Mouse (Mus musculus): ENCODE measurements at regions not wholly inside any gene's neighbourhood (a gene's known extent, or its start where the extent isn't known, plus 50 kb on each side); places are given as distances from the start of the nearest gene placed in this dataset.

- no peak for TF ChIP-seq USF1 (IDR thresholded peaks at IDR 0.05; ENCODE audit: low read depth)
- no peak for TF ChIP-seq MAX (IDR thresholded peaks at IDR 0.05; ENCODE audit: low read depth)
- no peak for TF ChIP-seq E2F4 (IDR thresholded peaks at IDR 0.05; ENCODE audit: insufficient read depth)
- TF ChIP-seq MYOG (IDR thresholded peaks at IDR 0.05; ENCODE audit: control insufficient read depth in 1 of 3, insufficient read depth in 1 of 3, insufficient read length in 2 of 3, low read depth in 2 of 3): no peak
- TF ChIP-seq POLR2AphosphoS2 (IDR thresholded peaks at IDR 0.05; ENCODE audit: insufficient read length, low read depth): no peak
- TF ChIP-seq SRF (IDR thresholded peaks at IDR 0.05; ENCODE audit: control insufficient read depth, insufficient read length, low read depth): no peak
- TF ChIP-seq TCF12 (IDR thresholded peaks at IDR 0.05; ENCODE audit: insufficient read depth, poor library complexity, severe bottlenecking): no peak
- no peak for TF ChIP-seq POLR2A (IDR thresholded peaks at IDR 0.05; ENCODE audit: insufficient read length, low read depth)
- TF ChIP-seq MYOD1 (IDR thresholded peaks at IDR 0.05; ENCODE audit: control insufficient read depth in 1 of 3, insufficient read length in 2 of 3, low read depth in 2 of 3): no peak
- no peak for TF ChIP-seq CEBPB (IDR thresholded peaks at IDR 0.05; ENCODE audit: insufficient read depth, poor library complexity, severe bottlenecking)
Measured at GRCm38 (mm10) chr2:169286701-169287100, 300.8 kb downstream of the Gm11011 start.

Measured in myocyte (in vitro differentiated cells).